10 mouse cellular contexts compared by ENCODE assay signal in genomic region chr1:63995137-63995492, GRCm38 (mm10).
DNase-seq lines count a peak whose midpoint lies in the region; ATAC-seq lines count a peak whose summit lies in the region.
"Had no signal": no experiment of that assay in that cellular context is flagged by ENCODE, and none has a peak within 500 bp of the region (broad histone marks: within the 10 kb centered on the region; RNA-seq: fewer than 3 reads in every experiment).

No protein-coding gene starts in this region.

- H3K4me3 ChIP-seq in kidney, embryonic 15.5 days (replicated peaks): no peak overlapping the region
- H3K4me3 ChIP-seq in forebrain, embryonic 16.5 days (replicated peaks; ENCODE audit: low read length): no peak overlapping the region
- no peak overlapping the region for H3K4me3 ChIP-seq in midbrain, embryonic 12.5 days
- H3K4me3 ChIP-seq: liver, embryonic 13.5 days had no signal

- H3K27ac ChIP-seq in kidney, embryonic 15.5 days: peak overlapping the region; percentile 52
- peak overlapping the region; percentile 68 for H3K27ac ChIP-seq in forebrain, embryonic 16.5 days (ENCODE audit: low read length)
- peak overlapping the region; percentile 72 for H3K27ac ChIP-seq in midbrain, embryonic 12.5 days (replicated peaks)
- H3K27ac ChIP-seq: liver, embryonic 13.5 days had no signal

- 0 out of 2 replicates have a peak overlapping the region, but pooled peaks have one; percentile 2 for H3K9ac ChIP-seq in kidney, embryonic 15.5 days
- no peak overlapping the region for H3K9ac ChIP-seq in forebrain, embryonic 16.5 days (replicated peaks; ENCODE audit: low read depth, low read length)
- no peak overlapping the region for H3K9ac ChIP-seq in midbrain, embryonic 12.5 days (replicated peaks)
- H3K9ac ChIP-seq: liver, embryonic 13.5 days had no signal

- H3K36me3 ChIP-seq in kidney, embryonic 15.5 days: no peaks in the 10 kb centered on the region
- no peaks in the 10 kb centered on the region for H3K36me3 ChIP-seq in forebrain, embryonic 16.5 days (ENCODE audit: control insufficient read depth, insufficient read depth)
- H3K36me3 ChIP-seq in midbrain, embryonic 12.5 days: no peaks in the 10 kb centered on the region
- H3K36me3 ChIP-seq: liver, embryonic 13.5 days had no signal

- peak overlapping the region; percentile 51; the same call in 1 of the 2 replicates for H3K4me2 ChIP-seq in kidney, embryonic 15.5 days
- no peak overlapping the region for H3K4me2 ChIP-seq in forebrain, embryonic 16.5 days (ENCODE audit: low read length)
- no peak overlapping the region for H3K4me2 ChIP-seq in midbrain, embryonic 12.5 days (replicated peaks)
- H3K4me2 ChIP-seq: liver, embryonic 13.5 days had no signal

- ATAC-seq in kidney, embryonic 15.5 days (replicated peaks; ENCODE audit: low FRiP score): no peak
- ATAC-seq in forebrain, embryonic 16.5 days: peak; percentile 34
- ATAC-seq in midbrain, embryonic 12.5 days (ENCODE audit: low FRiP score, low read depth): no peak
- no peak for ATAC-seq in erythroblast, adult 5-6 weeks (replicated peaks; ENCODE audit: low FRiP score, poor library complexity, severe bottlenecking)

- H3K27me3 ChIP-seq in kidney, embryonic 15.5 days: no peaks in the 10 kb centered on the region
- no peaks in the 10 kb centered on the region for H3K27me3 ChIP-seq in forebrain, embryonic 16.5 days (replicated peaks; ENCODE audit: control insufficient read depth, insufficient read depth, low read length)
- peaks cover 8% of the 10 kb centered on the region for H3K27me3 ChIP-seq in midbrain, embryonic 12.5 days
- H3K27me3 ChIP-seq: liver, embryonic 13.5 days had no signal

- WGBS in kidney, embryonic 15.5 days: 58% methylated on average over 5 of the region's 5 CpGs
- WGBS in forebrain, embryonic 16.5 days: 37% methylated on average over 5 of the region's 5 CpGs
- WGBS in midbrain, embryonic 12.5 days: 71% methylated on average over 5 of the region's 5 CpGs

- DNase-seq in kidney, adult 8-10 months: no peak
- peak; percentile 81 for DNase-seq in brain, adult 2 months (ENCODE audit: low read depth, low spot score)
- no peak for DNase-seq in adrenal gland, postnatal 4 days (ENCODE audit: low spot score in 2 of 2)
- DNase-seq in spleen, postnatal 4 days (ENCODE audit: low spot score in 2 of 2): no peak
- DNase-seq: kidney, postnatal 14 days; liver, embryonic 13.5 days had no signal

- H3K9me3 ChIP-seq in kidney, embryonic 15.5 days (replicated peaks): no peaks in the 10 kb centered on the region
- H3K9me3 ChIP-seq in forebrain, embryonic 16.5 days (ENCODE audit: control insufficient read depth, low read length): no peaks in the 10 kb centered on the region
- no peaks in the 10 kb centered on the region for H3K9me3 ChIP-seq in midbrain, embryonic 12.5 days
- H3K9me3 ChIP-seq: liver, embryonic 13.5 days had no signal

- peaks cover 24% of the 10 kb centered on the region for H3K4me1 ChIP-seq in kidney, embryonic 15.5 days
- peaks cover 16% of the 10 kb centered on the region for H3K4me1 ChIP-seq in forebrain, embryonic 16.5 days (replicated peaks; ENCODE audit: control insufficient read depth, insufficient read depth, low read length)
- H3K4me1 ChIP-seq in midbrain, embryonic 12.5 days: peaks cover 25% of the 10 kb centered on the region
